Mouse (Mus musculus): ENCODE data around the gene Kdm4a.

- TF ChIP-seq POLR2A (IDR thresholded peaks at IDR 0.05; ENCODE audit: insufficient read length, low read depth) (no peak), POLR2AphosphoS2 (IDR thresholded peaks at IDR 0.05; ENCODE audit: insufficient read length, low read depth) (no peak), CEBPB (IDR thresholded peaks at IDR 0.05; ENCODE audit: insufficient read depth, poor library complexity, severe bottlenecking) (no peak), USF1 (IDR thresholded peaks at IDR 0.05; ENCODE audit: low read depth) (no peak), MAX (IDR thresholded peaks at IDR 0.05; ENCODE audit: low read depth) (no peak), TCF12 (IDR thresholded peaks at IDR 0.05; ENCODE audit: insufficient read depth, poor library complexity, severe bottlenecking) (no peak)
Measured at GRCm38 (mm10) chr4:118101497-118101896, 78.3 kb downstream of the Kdm4a start.

All from myocyte (in vitro differentiated cells).